Mouse (Mus musculus): ENCODE results near the gene Dlg2. TPM values are rescaled to one million over a fixed set of nuclear protein-coding genes. Genes with fewer than 3 reads are reported as not detected.

Gene Dlg2
- polyA plus RNA-seq, 1 experiment = 141 TPM

- peak in 1 of 2 experiments; percentile 54 for DNase-seq (ENCODE audit: extremely low spot score in 1 of 2, low spot score in 1 of 2)
Observed at GRCm38 (mm10) chr7:91542597-91543285, 1066.3 kb downstream of the Dlg2 start.

- no peak for DNase-seq (ENCODE audit: extremely low spot score in 1 of 2, low spot score in 1 of 2)
Observed at GRCm38 (mm10) chr7:91543286-91543650, 1066.8 kb downstream of the Dlg2 start.

- DNase-seq (ENCODE audit: extremely low spot score in 1 of 2, low spot score in 1 of 2) = no peak
Observed at GRCm38 (mm10) chr7:91544600-91544999, 1068.1 kb downstream of the Dlg2 start.

GRCm38 (mm10) chr7:91548796-91549195 lies 1072.3 kb downstream of the Dlg2 start:
- DNase-seq (ENCODE audit: extremely low spot score in 1 of 2, low spot score in 1 of 2) = no peak

GRCm38 (mm10) chr7:91557582-91557981 lies 1081.1 kb downstream of the Dlg2 start:
- peak in 1 of 2 experiments; percentile 35 for DNase-seq (ENCODE audit: extremely low spot score in 1 of 2, low spot score in 1 of 2)

GRCm38 (mm10) chr7:91567423-91567822 lies 1091.0 kb downstream of the Dlg2 start:
- no peak for DNase-seq (ENCODE audit: extremely low spot score in 1 of 2, low spot score in 1 of 2)

- no peak for DNase-seq (ENCODE audit: extremely low spot score in 1 of 2, low spot score in 1 of 2)
Observed at GRCm38 (mm10) chr7:91570969-91571368, 1094.5 kb downstream of the Dlg2 start.

GRCm38 (mm10) chr7:91572666-91573065 lies 1096.2 kb downstream of the Dlg2 start:
- DNase-seq (ENCODE audit: extremely low spot score in 1 of 2, low spot score in 1 of 2) = no peak

- no peak for DNase-seq (ENCODE audit: extremely low spot score in 1 of 2, low spot score in 1 of 2)
Observed at GRCm38 (mm10) chr7:91573321-91573720, 1096.8 kb downstream of the Dlg2 start.

GRCm38 (mm10) chr7:91576216-91576615 lies 1099.7 kb downstream of the Dlg2 start:
- DNase-seq (ENCODE audit: extremely low spot score in 1 of 2, low spot score in 1 of 2) = no peak

- DNase-seq (ENCODE audit: extremely low spot score in 1 of 2, low spot score in 1 of 2) = no peak
Observed at GRCm38 (mm10) chr7:91582203-91582602, 1105.7 kb downstream of the Dlg2 start.

GRCm38 (mm10) chr7:91583566-91583965 lies 1107.1 kb downstream of the Dlg2 start:
- no peak for DNase-seq (ENCODE audit: extremely low spot score in 1 of 2, low spot score in 1 of 2)

GRCm38 (mm10) chr7:91591261-91592170 lies 1115.0 kb downstream of the Dlg2 start:
- DNase-seq (ENCODE audit: extremely low spot score in 1 of 2, low spot score in 1 of 2) = no peak

GRCm38 (mm10) chr7:91598549-91598948 lies 1122.1 kb downstream of the Dlg2 start:
- no peak for DNase-seq (ENCODE audit: extremely low spot score in 1 of 2, low spot score in 1 of 2)

GRCm38 (mm10) chr7:91601307-91601706 lies 1124.8 kb downstream of the Dlg2 start:
- no peak for DNase-seq (ENCODE audit: extremely low spot score in 1 of 2, low spot score in 1 of 2)

- DNase-seq (ENCODE audit: extremely low spot score in 1 of 2, low spot score in 1 of 2) = no peak
Observed at GRCm38 (mm10) chr7:91603561-91603960, 1127.1 kb downstream of the Dlg2 start.

- no peak for DNase-seq (ENCODE audit: extremely low spot score in 1 of 2, low spot score in 1 of 2)
Observed at GRCm38 (mm10) chr7:91653033-91653432, 1176.6 kb downstream of the Dlg2 start.

GRCm38 (mm10) chr7:91659498-91659897 lies 1183.0 kb downstream of the Dlg2 start:
- DNase-seq (ENCODE audit: extremely low spot score in 1 of 2, low spot score in 1 of 2) = no peak

- DNase-seq (ENCODE audit: extremely low spot score in 1 of 2, low spot score in 1 of 2) = peak; percentile 78 to 81
Observed at GRCm38 (mm10) chr7:91672236-91673017, 1196.0 kb downstream of the Dlg2 start.

- DNase-seq (ENCODE audit: extremely low spot score in 1 of 2, low spot score in 1 of 2) = no peak
Observed at GRCm38 (mm10) chr7:91674401-91674800, 1197.9 kb downstream of the Dlg2 start.

- no peak for DNase-seq (ENCODE audit: extremely low spot score in 1 of 2, low spot score in 1 of 2)
Observed at GRCm38 (mm10) chr7:91677934-91678333, 1201.5 kb downstream of the Dlg2 start.

All from frontal cortex, adult 2 months (tissue).